Mouse (Mus musculus): Measurements from ENCODE around the gene Ctnnbip1. TPM values are rescaled to one million over a fixed set of nuclear protein-coding genes. Genes with fewer than 3 reads are reported as not detected.

Gene Ctnnbip1
- polyA plus RNA-seq, 1 experiment from 2014 or later, result 80.3 TPM

Small RNA genes lying within 50 kb of the gene (microRNA-seq; reads per million reads assigned to microRNA genes)
- 1.2 reads per million for gene Mir5616

Other genes starting within 250 kb of the Ctnnbip1 start
- 49.2 and 50.2 TPM in 2 replicates for gene Kif1b, start 210.5 kb upstream of the Ctnnbip1 start, polyA plus RNA-seq (2015; fragmentation: Nextera tagmentation; extraction: Ambion mirVana)
- gene Ube4b, start 91.5 kb upstream of the Ctnnbip1 start, polyA plus RNA-seq (2015; fragmentation: Nextera tagmentation; extraction: Ambion mirVana), result 47.5 and 53.9 TPM in 2 replicates
- gene Rbp7, start 63.3 kb upstream of the Ctnnbip1 start, polyA plus RNA-seq (2015; fragmentation: Nextera tagmentation; extraction: Ambion mirVana), result 0.37 and 0.41 TPM in 2 replicates
- 0.55 and 0.99 TPM in 2 replicates for gene Tmem274, start 40.9 kb upstream of the Ctnnbip1 start, polyA plus RNA-seq (2015; fragmentation: Nextera tagmentation; extraction: Ambion mirVana)
- 10.5 and 12.4 TPM in 2 replicates for gene Nmnat1, start 33.0 kb upstream of the Ctnnbip1 start, polyA plus RNA-seq (2015; fragmentation: Nextera tagmentation; extraction: Ambion mirVana)
- gene Lzic, start 33.0 kb upstream of the Ctnnbip1 start, polyA plus RNA-seq (2015; fragmentation: Nextera tagmentation; extraction: Ambion mirVana), result 55.8 and 62.5 TPM in 2 replicates
- 45.2 and 48.1 TPM in 2 replicates for gene Clstn1, start 68.2 kb downstream of the Ctnnbip1 start, polyA plus RNA-seq (2015; fragmentation: Nextera tagmentation; extraction: Ambion mirVana)
- 4.7 and 5.0 TPM in 2 replicates for gene Pik3cd, start 184.3 kb downstream of the Ctnnbip1 start, polyA plus RNA-seq (2015; fragmentation: Nextera tagmentation; extraction: Ambion mirVana)
- gene Tmem201, start 219.8 kb downstream of the Ctnnbip1 start, polyA plus RNA-seq (2015; fragmentation: Nextera tagmentation; extraction: Ambion mirVana), result 34.7 and 36.2 TPM in 2 replicates

All from limb, embryonic 13.5 days (tissue).